Mouse (Mus musculus): ENCODE data around the gene Nr2c2ap.

DNA sequence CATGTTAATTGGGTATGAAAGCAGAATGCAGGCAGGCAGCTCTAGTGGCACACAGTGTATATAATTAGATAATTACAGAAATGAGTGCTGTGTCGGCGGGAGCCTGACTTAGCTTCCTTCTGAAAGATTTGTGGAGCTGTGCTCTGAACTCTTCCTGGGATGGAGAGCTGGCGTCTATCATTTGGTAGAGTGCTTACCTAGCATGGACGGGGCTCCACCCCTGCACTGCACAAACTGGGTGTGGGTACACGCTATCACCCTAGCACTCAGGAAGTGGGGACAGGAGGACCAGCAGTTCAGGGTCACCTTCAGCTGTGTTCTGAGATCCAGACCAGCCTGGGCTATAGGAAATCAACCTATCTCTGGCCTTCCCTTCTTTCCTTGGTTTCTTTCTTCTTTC lies 42.2 kb downstream of the Nr2c2ap start:
- TF ChIP-seq CTCF (IDR thresholded peaks at IDR 0.05; ENCODE audit: control insufficient read depth, insufficient read depth, low read length) (no peak), POLR2A (IDR thresholded peaks at IDR 0.05; ENCODE audit: borderline replicate concordance, control insufficient read depth, low read depth, low read length) (no peak)

Measured in bone marrow, adult 2 months (tissue).